Mouse (Mus musculus) forebrain, embryonic 14.5 days (tissue): ENCODE results near the gene Rbm14. TPM values are rescaled to one million over a fixed set of nuclear protein-coding genes. Genes with fewer than 3 reads are reported as not detected.
A peak's percentile ranks its signal among the peaks of the same experiment; 100 is the strongest.

ENCODE experiments used
- ATAC-seq: fragments of 200-750 bp; cut with Nextera tagmentation; 2 replicates; pipeline ENCODE4 v1.8.0; 2017; ENCODE audit warnings: mild to moderate bottlenecking, moderate library complexity
- DNase-seq: peaks from one replicate; pipeline ENCODE4 v3.0.0-alpha.2; 2015; ENCODE audit warnings: low spot score
- H3K27ac ChIP-seq: fragments of 300-500 bp; sonication (generic); 2 replicates; pipeline ENCODE4 v1.5.1; 2014; ENCODE audit warnings: low read depth, mild to moderate bottlenecking, control low read depth, low read length, moderate library complexity
- H3K27me3 ChIP-seq: fragments of 300-500 bp; sonication (generic); replicated peaks from 2 replicates; pipeline ENCODE4 v1.6.1; 2014; ENCODE audit warnings: low read length, control low read depth, mixed read lengths; ENCODE audit not compliant: control insufficient read depth, insufficient read depth
- H3K36me3 ChIP-seq: fragments of 300-500 bp; sonication (generic); 2 replicates; pipeline ENCODE4 v1.6.1; 2014; ENCODE audit warnings: low read length, control low read depth; ENCODE audit not compliant: control insufficient read depth, insufficient read depth
- H3K4me1 ChIP-seq: fragments of 300-500 bp; sonication (generic); 2 replicates; pipeline ENCODE4 v1.6.1; 2014; ENCODE audit warnings: antibody characterized with exemption, low read length, control low read depth; ENCODE audit not compliant: control insufficient read depth, insufficient read depth
- H3K4me2 ChIP-seq: fragments of 300-500 bp; sonication (generic); 2 replicates; pipeline ENCODE4 v1.6.1; 2014; ENCODE audit warnings: mild to moderate bottlenecking, control low read depth, low read length
- H3K4me3 ChIP-seq: fragments of 300-500 bp; sonication (generic); 2 replicates; pipeline ENCODE4 v1.5.1; 2014; ENCODE audit warnings: low read depth, low read length, control low read depth
- H3K9ac ChIP-seq: fragments of 300-500 bp; sonication (generic); 2 replicates; pipeline ENCODE4 v1.6.1; 2014; ENCODE audit warnings: mild to moderate bottlenecking, low read length, control low read depth, moderate library complexity
- H3K9me3 ChIP-seq: fragments of 300-500 bp; sonication (generic); replicated peaks from 2 replicates; pipeline ENCODE4 v1.6.1; 2016; ENCODE audit warnings: low read length, control low read depth, mixed read lengths; ENCODE audit not compliant: control insufficient read depth
- WGBS: fragments of 180-500 bp; shearing (Covaris S2); extraction: QIAGEN DNeasy Blood & Tissue Kit; methylation state at CpG from one replicate; pipeline ENCODE4 v1.1.7; 2014; 5-methylcytosine and 5-hydroxymethylcytosine counted together
- polyA plus RNA-seq: library from polyadenylated mRNA; unstranded; fragments of >200 nt; fragmentation: Nextera tagmentation; extraction: Ambion mirVana; gene quantifications from 2 replicates; pipeline ENCODE4 v1.2.1, GENCODE M21; 2014

Rbm14 gene
- polyA plus RNA-seq, 1 experiment from 2014 or later: 69.1 TPM

GRCm38 (mm10) chr19:4845846-4846245 is 34.4 kb upstream of the Rbm14 start:
- DNase-seq (no peak), ATAC-seq (no peak)
- Histone ChIP-seq H3K36me3 (no peaks in the 10 kb centered on the region), H3K9me3 (no peaks in the 10 kb centered on the region), H3K9ac (no peak overlapping the region), H3K4me3 (no peak overlapping the region), H3K4me2 (no peak overlapping the region), H3K27me3 (peaks cover 9% of the 10 kb centered on the region; the same call in 1 of the 2 replicates), H3K27ac (no peak overlapping the region), H3K4me1 (no peaks in the 10 kb centered on the region)
- 82% methylated on average over 2 of the region's 2 CpGs for WGBS

GRCm38 (mm10) chr19:4842611-4843010 is 31.2 kb upstream of the Rbm14 start:
- H3K9ac ChIP-seq: no peak overlapping the region
- ATAC-seq (no peak), DNase-seq (no peak)
- peaks cover 14% of the 10 kb centered on the region; the same call in 1 of the 2 replicates for H3K27me3 ChIP-seq
- H3K4me3 ChIP-seq: no peak overlapping the region
- H3K4me1 ChIP-seq: peaks cover 9% of the 10 kb centered on the region
- no peaks in the 10 kb centered on the region for H3K36me3 ChIP-seq
- H3K9me3 ChIP-seq: no peaks in the 10 kb centered on the region
- H3K4me2 ChIP-seq: no peak overlapping the region
- 71% methylated on average over 2 of the region's 2 CpGs for WGBS
- H3K27ac ChIP-seq: no peak overlapping the region

DNA sequence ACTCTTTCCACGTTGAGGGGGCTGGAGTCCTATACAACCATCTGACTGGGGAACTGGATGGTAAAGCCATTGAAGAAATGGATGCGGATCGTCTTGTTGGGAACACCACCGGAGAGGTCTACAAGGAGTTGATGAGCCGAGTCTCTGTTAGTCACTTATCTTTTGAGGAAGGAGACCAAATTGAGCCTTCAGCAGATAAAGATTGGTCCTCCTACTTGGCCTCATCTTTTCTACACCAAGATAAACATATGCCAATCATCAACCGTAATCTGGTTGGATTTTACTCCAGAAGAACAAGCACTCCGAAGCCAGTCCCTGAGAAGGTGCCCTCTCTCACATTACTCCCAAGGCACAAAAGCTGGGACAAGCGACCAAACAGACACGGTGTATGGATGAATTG is 29.4 kb upstream of the Rbm14 start:
- H3K27me3 ChIP-seq: peaks cover 14% of the 10 kb centered on the region; the same call in 1 of the 2 replicates
- H3K36me3 ChIP-seq: no peaks in the 10 kb centered on the region
- DNase-seq (no peak), ATAC-seq (no peak)
- H3K9me3 ChIP-seq: no peaks in the 10 kb centered on the region
- no peak overlapping the region for H3K27ac ChIP-seq
- no peak overlapping the region for H3K9ac ChIP-seq
- 87% methylated on average over 9 of the region's 9 CpGs for WGBS
- peaks cover 9% of the 10 kb centered on the region for H3K4me1 ChIP-seq
- H3K4me2 ChIP-seq: no peak overlapping the region
- no peak overlapping the region for H3K4me3 ChIP-seq

DNA sequence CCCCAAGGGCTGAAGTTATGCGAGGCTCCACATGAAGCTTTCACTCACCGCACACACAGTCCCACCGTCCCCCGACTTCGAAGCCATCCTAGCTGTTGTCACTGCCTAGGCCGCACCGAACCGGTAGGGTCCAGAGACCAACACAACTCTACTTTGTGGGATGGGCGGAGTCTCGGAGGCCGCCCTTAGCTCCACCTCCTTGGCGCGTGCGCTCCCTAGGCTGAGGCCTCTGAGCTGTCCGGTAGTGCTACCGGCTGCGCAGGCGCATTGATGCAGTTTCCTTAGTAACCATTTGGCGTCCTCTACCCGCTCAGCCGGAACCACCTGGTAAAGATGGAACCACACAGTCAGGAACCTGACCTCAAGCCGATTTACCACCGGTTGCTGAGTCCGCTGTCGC is 27.7 kb upstream of the Rbm14 start, which contains the start of the genes Ccs and Ccdc87:
Gene Ccs, minus strand, starts transcription at position 184 of the 400 bp plus-strand sequence.
Gene Ccdc87, plus strand, starts transcription at position 218 of the 400 bp plus-strand sequence.
- peak; percentile 99 for ATAC-seq
- peak within 1 kb of the TSS; percentile 53 for H3K4me3 ChIP-seq
- H3K27me3 ChIP-seq: peaks cover 14% of the 10 kb centered on the region; the same call in 1 of the 2 replicates
- under 1% methylated on average over 25 of the region's 25 CpGs for WGBS
- H3K36me3 ChIP-seq: no peaks in the 10 kb centered on the region
- peak within 1 kb of the TSS; percentile 72 for H3K9ac ChIP-seq
- H3K4me2 ChIP-seq: peak within 1 kb of the TSS; percentile 96
- H3K4me1 ChIP-seq: peaks cover 9% of the 10 kb centered on the region
- peak; percentile 97 for DNase-seq
- H3K27ac ChIP-seq: no peak within 1 kb of the TSS
- H3K9me3 ChIP-seq: no peaks in the 10 kb centered on the region

DNA sequence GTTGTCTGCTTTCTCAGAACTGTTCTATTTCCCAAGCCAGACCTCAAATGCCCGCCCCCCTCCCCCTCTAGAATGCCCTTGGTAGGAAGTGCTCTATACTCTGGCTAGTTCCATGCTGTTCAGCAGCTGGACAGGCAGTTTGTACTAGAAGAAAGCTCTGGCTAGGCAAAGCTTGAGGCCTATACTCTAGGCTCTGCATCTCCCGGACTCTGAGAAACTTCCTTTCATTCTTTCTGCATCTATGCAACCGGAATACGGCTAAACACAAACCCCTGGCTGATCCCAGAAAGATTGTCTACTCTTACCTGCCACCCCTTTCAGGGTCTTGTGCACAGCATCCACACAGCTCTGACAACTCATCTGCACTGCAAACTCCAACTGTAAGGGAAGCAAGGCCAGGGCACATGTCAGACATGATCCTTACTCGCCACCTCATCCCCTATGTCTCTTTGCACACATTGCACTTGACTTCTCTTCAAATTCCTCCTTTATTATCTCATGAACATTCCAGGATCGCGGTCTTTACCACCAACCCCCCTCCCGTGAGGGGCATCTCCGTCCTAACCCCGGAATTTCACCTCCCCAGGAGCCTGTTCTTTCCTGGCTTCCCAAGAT is 27.2 kb upstream of the Rbm14 start:
- 30% methylated on average over 10 of the region's 10 CpGs for WGBS
- ATAC-seq: no peak; the same call in 1 of the 2 replicates

GRCm38 (mm10) chr19:4837049-4837448 is 25.6 kb upstream of the Rbm14 start:
- WGBS: 91% methylated on average over 6 of the region's 6 CpGs

More for the DNA sequence above, 27.2 kb upstream of the Rbm14 start:
- H3K4me3 ChIP-seq: peak overlapping the region; percentile 53
- H3K4me2 ChIP-seq: peak overlapping the region; percentile 96
- peak overlapping the region; percentile 72 for H3K9ac ChIP-seq
- H3K9me3 ChIP-seq: no peaks in the 10 kb centered on the region
- no peaks in the 10 kb centered on the region for H3K36me3 ChIP-seq
- H3K4me1 ChIP-seq: peaks cover 9% of the 10 kb centered on the region
- peaks cover 14% of the 10 kb centered on the region; the same call in 1 of the 2 replicates for H3K27me3 ChIP-seq
- no peak for DNase-seq
- no peak overlapping the region for H3K27ac ChIP-seq

GRCm38 (mm10) chr19:4836096-4836495 is 24.7 kb upstream of the Rbm14 start:
- no peaks in the 10 kb centered on the region for H3K9me3 ChIP-seq
- no peak overlapping the region for H3K4me3 ChIP-seq
- H3K27me3 ChIP-seq: peaks cover 5% of the 10 kb centered on the region; the same call in 1 of the 2 replicates
- no peak for ATAC-seq
- no peak overlapping the region for H3K9ac ChIP-seq
- H3K36me3 ChIP-seq: peaks cover 4% of the 10 kb centered on the region; the same call in 1 of the 2 replicates
- H3K27ac ChIP-seq: no peak overlapping the region
- no peak for DNase-seq
- H3K4me2 ChIP-seq: no peak overlapping the region
- WGBS: 79% methylated on average over 2 of the region's 2 CpGs
- peaks cover 9% of the 10 kb centered on the region for H3K4me1 ChIP-seq

More at GRCm38 (mm10) chr19:4837049-4837448, 25.6 kb upstream of the Rbm14 start:
- H3K4me2 ChIP-seq: no peak overlapping the region
- H3K9ac ChIP-seq: no peak overlapping the region
- DNase-seq: no peak
- H3K36me3 ChIP-seq: peaks cover 4% of the 10 kb centered on the region; the same call in 1 of the 2 replicates
- no peak overlapping the region for H3K4me3 ChIP-seq
- no peaks in the 10 kb centered on the region for H3K9me3 ChIP-seq
- ATAC-seq: no peak
- H3K27me3 ChIP-seq: peaks cover 10% of the 10 kb centered on the region; the same call in 1 of the 2 replicates
- H3K27ac ChIP-seq: no peak overlapping the region
- peaks cover 9% of the 10 kb centered on the region for H3K4me1 ChIP-seq

- Histone ChIP-seq H3K9me3 (no peaks in the 10 kb centered on the region), H3K4me1 (peaks cover 9% of the 10 kb centered on the region), H3K27me3 (no peaks in the 10 kb centered on the region), H3K27ac (no peak overlapping the region), H3K4me2 (no peak overlapping the region), H3K4me3 (no peak overlapping the region), H3K36me3 (peaks cover 4% of the 10 kb centered on the region; the same call in 1 of the 2 replicates), H3K9ac (no peak overlapping the region)
- DNase-seq (no peak), ATAC-seq (no peak)
- WGBS: 87% methylated on average over 8 of the region's 8 CpGs
Measured at GRCm38 (mm10) chr19:4833977-4834376, 22.5 kb upstream of the Rbm14 start.

GRCm38 (mm10) chr19:4829156-4829555 is 17.7 kb upstream of the Rbm14 start:
- no peaks in the 10 kb centered on the region for H3K27me3 ChIP-seq
- peaks cover 9% of the 10 kb centered on the region; the same call in 1 of the 2 replicates for H3K36me3 ChIP-seq
- H3K4me3 ChIP-seq: no peak overlapping the region
- no peak for ATAC-seq
- no peak overlapping the region for H3K4me2 ChIP-seq
- no peak overlapping the region for H3K9ac ChIP-seq
- H3K27ac ChIP-seq: no peak overlapping the region
- 50% methylated on average over 7 of the region's 7 CpGs for WGBS
- no peaks in the 10 kb centered on the region for H3K9me3 ChIP-seq
- no peaks in the 10 kb centered on the region for H3K4me1 ChIP-seq
- DNase-seq: peak; percentile 38
